Mouse (Mus musculus) lung, adult 10 weeks (tissue): ENCODE measurements around the gene Cyb561. TPM values are rescaled to one million over a fixed set of nuclear protein-coding genes. Genes with fewer than 3 reads are reported as not detected.

ENCODE experiments used
- polyA plus RNA-seq: library from polyadenylated mRNA; stranded (reverse); fragments of 350-450 nt; fragmentation: Illumina TruSeq; extraction: RNeasy Lipid Tissue Mini Kit (QIAGEN cat#74804); gene quantifications from one replicate; pipeline ENCODE4 v1.2.3, GENCODE M21; 2014; ENCODE audit warnings: low read depth, low replicate concordance; ENCODE audit not compliant: insufficient read depth

Gene Cyb561
- polyA plus RNA-seq, result 54.4 TPM

GRCm38 (mm10) chr11:105952911-105953386 lies at the start of gene Cyb561:
TSS of gene Cyb561 (minus strand) at chr11:105953336.

GRCm38 (mm10) chr11:105994375-105994774 lies 41.2 kb upstream of the Cyb561 start, which contains the start of gene Ace3:
TSS of gene Ace3 (plus strand) at chr11:105994675.

GRCm38 (mm10) chr11:105967741-105968574 lies 14.8 kb upstream of the Cyb561 start, which contains the start of gene Ace:
TSS of gene Ace (plus strand) at chr11:105967945.

Other genes starting within 250 kb of the Cyb561 start
- gene Ace, start 14.6 kb upstream of the Cyb561 start, polyA plus RNA-seq, result 174 TPM
- 0.71 TPM for gene Ace3, start 41.3 kb upstream of the Cyb561 start, polyA plus RNA-seq
- not detected for gene Kcnh6, start 54.8 kb upstream of the Cyb561 start, polyA plus RNA-seq
- gene Dcaf7, start 83.5 kb upstream of the Cyb561 start, polyA plus RNA-seq, result 20.8 TPM
- gene Taco1, start 112.7 kb upstream of the Cyb561 start, polyA plus RNA-seq, result 8.3 TPM
- gene Map3k3, start 131.3 kb upstream of the Cyb561 start, polyA plus RNA-seq, result 22.5 TPM
- gene Gm10840, start 207.5 kb upstream of the Cyb561 start, polyA plus RNA-seq, result not detected
- 113 TPM for gene Limd2, start 207.5 kb upstream of the Cyb561 start, polyA plus RNA-seq
- 9.7 TPM for gene Strada, start 248.8 kb upstream of the Cyb561 start, polyA plus RNA-seq